Mouse (Mus musculus): ENCODE results near the gene Slc6a12. TPM values are rescaled to one million over a fixed set of nuclear protein-coding genes. Genes with fewer than 3 reads are reported as not detected.
"Not testable (repeated sequence)": the region's sequence is repeated elsewhere in the genome, so short reads cannot be mapped to it uniquely, and the experiment has no call there.

Gene Slc6a12
- polyA plus RNA-seq, 1 experiment from 2014 or later = not detected

- no peak for DNase-seq (ENCODE audit: low spot score)
- no peaks in the 10 kb centered on the region for H3K9me3 ChIP-seq (ENCODE audit: control insufficient read depth, low read length)
- WGBS = 84% methylated on average over 1 of the region's 1 CpGs
- H3K27me3 ChIP-seq (ENCODE audit: control insufficient read depth, insufficient read depth, low read length) = no peaks in the 10 kb centered on the region
- no peak overlapping the region for H3K27ac ChIP-seq (ENCODE audit: low read depth, low read length)
- H3K36me3 ChIP-seq (ENCODE audit: control insufficient read depth, insufficient read depth, low read length) = no peaks in the 10 kb centered on the region
- no peak for ATAC-seq (ENCODE audit: low FRiP score)
- H3K4me1 ChIP-seq (replicated peaks; ENCODE audit: control insufficient read depth, insufficient read depth, low read length) = no peaks in the 10 kb centered on the region
- no peak overlapping the region for H3K4me3 ChIP-seq (ENCODE audit: low read depth, low read length)
- no peak overlapping the region for H3K4me2 ChIP-seq (replicated peaks; ENCODE audit: low read depth, low read length)
- H3K9ac ChIP-seq (ENCODE audit: low read depth, low read length) = no peak overlapping the region
These were observed 13.2 kb downstream of the Slc6a12 start for GRCm38 (mm10) chr6:121356041-121356440.

DNA sequence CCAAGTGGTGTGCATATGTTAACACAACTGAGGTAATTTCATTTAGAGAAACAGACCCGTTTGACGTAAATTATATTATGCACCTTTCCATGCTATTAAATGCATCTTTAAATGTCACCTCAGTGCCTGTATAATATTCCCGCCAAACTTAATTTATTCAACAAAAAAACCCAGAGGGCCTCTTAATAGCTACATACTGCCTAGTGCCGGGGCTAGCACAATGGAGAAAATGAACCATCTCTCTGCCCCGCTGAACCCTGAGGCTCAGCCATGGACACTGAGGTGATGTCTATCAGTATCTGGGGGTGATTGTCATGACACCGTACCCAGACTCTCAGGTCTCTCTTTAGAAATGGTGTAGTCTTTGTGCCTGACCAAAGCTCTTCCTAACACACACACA is 14.4 kb downstream of the Slc6a12 start:
- Histone ChIP-seq H3K9ac (ENCODE audit: low read depth, low read length) (no peak overlapping the region), H3K4me3 (ENCODE audit: low read depth, low read length) (no peak overlapping the region), H3K4me1 (replicated peaks; ENCODE audit: control insufficient read depth, insufficient read depth, low read length) (no peaks in the 10 kb centered on the region), H3K27me3 (ENCODE audit: control insufficient read depth, insufficient read depth, low read length) (no peaks in the 10 kb centered on the region), H3K4me2 (replicated peaks; ENCODE audit: low read depth, low read length) (no peak overlapping the region), H3K9me3 (ENCODE audit: control insufficient read depth, low read length) (no peaks in the 10 kb centered on the region), H3K27ac (ENCODE audit: low read depth, low read length) (no peak overlapping the region), H3K36me3 (ENCODE audit: control insufficient read depth, insufficient read depth, low read length) (no peaks in the 10 kb centered on the region)
- 79% methylated on average over 6 of the region's 6 CpGs for WGBS
- DNase-seq (ENCODE audit: low spot score) (no peak), ATAC-seq (ENCODE audit: low FRiP score) (no peak)

- H3K4me1 ChIP-seq (replicated peaks; ENCODE audit: control insufficient read depth, insufficient read depth, low read length) = no peaks in the 10 kb centered on the region
- H3K27me3 ChIP-seq (ENCODE audit: control insufficient read depth, insufficient read depth, low read length) = no peaks in the 10 kb centered on the region
- ATAC-seq (ENCODE audit: low FRiP score) (no peak), DNase-seq (ENCODE audit: low spot score) (no peak)
- 78% methylated on average over 6 of the region's 6 CpGs for WGBS
- H3K27ac ChIP-seq (ENCODE audit: low read depth, low read length) = no peak overlapping the region
- H3K36me3 ChIP-seq (ENCODE audit: control insufficient read depth, insufficient read depth, low read length) = no peaks in the 10 kb centered on the region
- no peak overlapping the region for H3K9ac ChIP-seq (ENCODE audit: low read depth, low read length)
- no peak overlapping the region for H3K4me3 ChIP-seq (ENCODE audit: low read depth, low read length)
- no peaks in the 10 kb centered on the region for H3K9me3 ChIP-seq (ENCODE audit: control insufficient read depth, low read length)
- H3K4me2 ChIP-seq (replicated peaks; ENCODE audit: low read depth, low read length) = no peak overlapping the region
These were observed 20.2 kb downstream of the Slc6a12 start for GRCm38 (mm10) chr6:121363061-121363460.

- Histone ChIP-seq H3K9me3 (ENCODE audit: control insufficient read depth, low read length) (no peaks in the 10 kb centered on the region), H3K27me3 (ENCODE audit: control insufficient read depth, insufficient read depth, low read length) (no peaks in the 10 kb centered on the region), H3K4me2 (replicated peaks; ENCODE audit: low read depth, low read length) (no peak overlapping the region), H3K9ac (ENCODE audit: low read depth, low read length) (no peak overlapping the region), H3K27ac (ENCODE audit: low read depth, low read length) (no peak overlapping the region), H3K4me3 (ENCODE audit: low read depth, low read length) (no peak overlapping the region), H3K4me1 (replicated peaks; ENCODE audit: control insufficient read depth, insufficient read depth, low read length) (no peaks in the 10 kb centered on the region), H3K36me3 (ENCODE audit: control insufficient read depth, insufficient read depth, low read length) (no peaks in the 10 kb centered on the region)
- DNase-seq (ENCODE audit: low spot score) = no peak
- 86% methylated on average over 4 of the region's 4 CpGs for WGBS
- ATAC-seq (ENCODE audit: low FRiP score) = no peak
These were observed 21.1 kb downstream of the Slc6a12 start for GRCm38 (mm10) chr6:121363956-121364355.

- H3K36me3 ChIP-seq (ENCODE audit: control insufficient read depth, insufficient read depth, low read length); H3K4me2 ChIP-seq (replicated peaks; ENCODE audit: low read depth, low read length); H3K27ac ChIP-seq (ENCODE audit: low read depth, low read length); H3K27me3 ChIP-seq (ENCODE audit: control insufficient read depth, insufficient read depth, low read length); H3K4me1 ChIP-seq (replicated peaks; ENCODE audit: control insufficient read depth, insufficient read depth, low read length); H3K9ac ChIP-seq (ENCODE audit: low read depth, low read length); ATAC-seq (ENCODE audit: low FRiP score); H3K4me3 ChIP-seq (ENCODE audit: low read depth, low read length); H3K9me3 ChIP-seq (ENCODE audit: control insufficient read depth, low read length): not testable (repeated sequence)
- peak; percentile 59 for DNase-seq (ENCODE audit: low spot score)
- WGBS = 19% methylated on average over 2 of the region's 2 CpGs
These were observed 23.7 kb downstream of the Slc6a12 start for GRCm38 (mm10) chr6:121366537-121366936.

- H3K4me1 ChIP-seq (replicated peaks; ENCODE audit: control insufficient read depth, insufficient read depth, low read length) = no peaks in the 10 kb centered on the region
- ATAC-seq (ENCODE audit: low FRiP score) (no peak), DNase-seq (ENCODE audit: low spot score) (no peak)
- no peaks in the 10 kb centered on the region for H3K9me3 ChIP-seq (ENCODE audit: control insufficient read depth, low read length)
- H3K9ac ChIP-seq (ENCODE audit: low read depth, low read length) = no peak overlapping the region
- 46% methylated on average over 3 of the region's 3 CpGs for WGBS
- H3K36me3 ChIP-seq (ENCODE audit: control insufficient read depth, insufficient read depth, low read length) = no peaks in the 10 kb centered on the region
- H3K27ac ChIP-seq (ENCODE audit: low read depth, low read length) = no peak overlapping the region
- no peak overlapping the region for H3K4me3 ChIP-seq (ENCODE audit: low read depth, low read length)
- no peaks in the 10 kb centered on the region for H3K27me3 ChIP-seq (ENCODE audit: control insufficient read depth, insufficient read depth, low read length)
- H3K4me2 ChIP-seq (replicated peaks; ENCODE audit: low read depth, low read length) = no peak overlapping the region
These were observed 24.2 kb downstream of the Slc6a12 start for GRCm38 (mm10) chr6:121367099-121367498.

GRCm38 (mm10) chr6:121371197-121371980 is 28.5 kb downstream of the Slc6a12 start:
- Histone ChIP-seq H3K4me3 (ENCODE audit: low read depth, low read length) (no peak overlapping the region), H3K4me2 (replicated peaks; ENCODE audit: low read depth, low read length) (no peak overlapping the region), H3K36me3 (ENCODE audit: control insufficient read depth, insufficient read depth, low read length) (no peaks in the 10 kb centered on the region), H3K9ac (ENCODE audit: low read depth, low read length) (no peak overlapping the region), H3K27me3 (ENCODE audit: control insufficient read depth, insufficient read depth, low read length) (no peaks in the 10 kb centered on the region), H3K27ac (ENCODE audit: low read depth, low read length) (no peak overlapping the region), H3K9me3 (ENCODE audit: control insufficient read depth, low read length) (no peaks in the 10 kb centered on the region), H3K4me1 (replicated peaks; ENCODE audit: control insufficient read depth, insufficient read depth, low read length) (no peaks in the 10 kb centered on the region)
- no peak for DNase-seq (ENCODE audit: low spot score)
- no peak for ATAC-seq (ENCODE audit: low FRiP score)
- 77% methylated on average over 10 of the region's 10 CpGs for WGBS

- ATAC-seq (ENCODE audit: low FRiP score) (no peak), DNase-seq (ENCODE audit: low spot score) (no peak)
- Histone ChIP-seq H3K4me3 (ENCODE audit: low read depth, low read length) (no peak overlapping the region), H3K27ac (ENCODE audit: low read depth, low read length) (no peak overlapping the region), H3K4me1 (replicated peaks; ENCODE audit: control insufficient read depth, insufficient read depth, low read length) (no peaks in the 10 kb centered on the region), H3K9ac (ENCODE audit: low read depth, low read length) (no peak overlapping the region), H3K36me3 (ENCODE audit: control insufficient read depth, insufficient read depth, low read length) (no peaks in the 10 kb centered on the region), H3K9me3 (ENCODE audit: control insufficient read depth, low read length) (no peaks in the 10 kb centered on the region), H3K4me2 (replicated peaks; ENCODE audit: low read depth, low read length) (no peak overlapping the region), H3K27me3 (ENCODE audit: control insufficient read depth, insufficient read depth, low read length) (no peaks in the 10 kb centered on the region)
- 80% methylated on average over 12 of the region's 12 CpGs for WGBS
These were observed 33.3 kb downstream of the Slc6a12 start for GRCm38 (mm10) chr6:121376159-121376558.

DNA sequence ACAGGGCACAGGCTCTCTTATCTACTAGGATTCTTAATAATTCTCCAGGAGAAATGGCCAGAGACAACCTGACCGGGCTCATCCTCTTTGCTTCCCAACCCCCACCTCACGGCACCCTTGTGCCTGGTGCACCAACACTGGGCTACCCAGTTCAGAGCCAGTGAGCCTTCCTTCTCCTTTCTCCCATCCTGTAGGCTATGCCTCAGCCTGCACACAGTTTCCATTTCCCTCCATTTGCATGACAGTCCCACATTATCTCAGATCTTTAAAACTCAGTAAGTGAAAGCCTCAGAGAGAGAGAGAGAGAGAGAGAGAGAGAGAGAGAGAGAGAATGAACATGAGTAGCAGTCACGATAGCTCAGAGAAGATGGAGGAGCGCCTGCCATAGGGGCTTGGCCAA is 35.4 kb downstream of the Slc6a12 start:
- ATAC-seq (ENCODE audit: low FRiP score) (no peak), DNase-seq (ENCODE audit: low spot score) (no peak)
- Histone ChIP-seq H3K9ac (ENCODE audit: low read depth, low read length) (no peak overlapping the region), H3K27me3 (ENCODE audit: control insufficient read depth, insufficient read depth, low read length) (no peaks in the 10 kb centered on the region), H3K9me3 (ENCODE audit: control insufficient read depth, low read length) (no peaks in the 10 kb centered on the region), H3K4me1 (replicated peaks; ENCODE audit: control insufficient read depth, insufficient read depth, low read length) (no peaks in the 10 kb centered on the region), H3K27ac (ENCODE audit: low read depth, low read length) (no peak overlapping the region), H3K36me3 (ENCODE audit: control insufficient read depth, insufficient read depth, low read length) (no peaks in the 10 kb centered on the region), H3K4me3 (ENCODE audit: low read depth, low read length) (no peak overlapping the region), H3K4me2 (replicated peaks; ENCODE audit: low read depth, low read length) (no peak overlapping the region)
- 63% methylated on average over 4 of the region's 4 CpGs for WGBS
